In genomic region chr2:83813273-83813892, GRCm38 (mm10) we compare ENCODE assay signal across 8 mouse cellular contexts. TPM values are rescaled to one million over a fixed set of nuclear protein-coding genes. Genes with fewer than 3 reads are reported as not detected.
DNase-seq lines count a peak whose midpoint lies in the region; ATAC-seq and TF ChIP-seq lines count a peak whose summit lies in the region.

No protein-coding gene starts in this region.

- H3K4me2 ChIP-seq in kidney, embryonic 14.5 days (replicated peaks; ENCODE audit: low read depth, low read length): peak overlapping the region; percentile 73
- peak overlapping the region; percentile 55 for H3K4me2 ChIP-seq in forebrain, embryonic 14.5 days (ENCODE audit: low read length)
- H3K4me2 ChIP-seq in liver, postnatal 0 days (ENCODE audit: low read depth, low read length): peak overlapping the region; percentile 73

- H3K4me1 ChIP-seq in kidney, embryonic 14.5 days (ENCODE audit: control insufficient read depth, insufficient read depth, low read length): no peaks in the 10 kb centered on the region
- H3K4me1 ChIP-seq in bone marrow macrophage, adult 2 months (ENCODE audit: control insufficient read depth, insufficient read depth, low read length): no peaks in the 10 kb centered on the region
- peaks cover 4% of the 10 kb centered on the region; the same call in 1 of the 2 replicates for H3K4me1 ChIP-seq in forebrain, embryonic 14.5 days (ENCODE audit: control insufficient read depth, insufficient read depth, low read length)
- H3K4me1 ChIP-seq in liver, postnatal 0 days (ENCODE audit: insufficient read depth): no peaks in the 10 kb centered on the region

- TF ChIP-seq EP300 in liver, postnatal 0 days (IDR thresholded peaks at IDR 0.05; ENCODE audit: low read depth): no peak

- 9% methylated on average over 10 of the region's 10 CpGs for WGBS in kidney, embryonic 14.5 days
- 10% methylated on average over 10 of the region's 10 CpGs for WGBS in forebrain, embryonic 14.5 days
- WGBS in liver, postnatal 0 days (ENCODE audit: insufficient replicate concordance): 16% methylated on average over 9 of the region's 10 CpGs

- no peak for DNase-seq in kidney, adult 8-10 months
- DNase-seq in forebrain, embryonic 14.5 days (ENCODE audit: low spot score): peak; percentile 44
- no peak for DNase-seq in liver, postnatal 0 days
- no peak for DNase-seq in c-Kit-positive CD71-positive TER-119-positive erythroid progenitor cells, embryonic 14.5 days (ENCODE audit: low spot score)
- no peak for DNase-seq in thymus, postnatal 14 days
- DNase-seq in ovary, postnatal 10 days (ENCODE audit: low spot score): no peak

- no peaks in the 10 kb centered on the region; the same call in 1 of the 2 replicates for H3K27me3 ChIP-seq in kidney, embryonic 14.5 days (ENCODE audit: control insufficient read depth, insufficient read depth, low read length)
- H3K27me3 ChIP-seq in forebrain, embryonic 14.5 days (replicated peaks; ENCODE audit: control insufficient read depth, insufficient read depth, low read length): no peaks in the 10 kb centered on the region
- peaks cover 39% of the 10 kb centered on the region for H3K27me3 ChIP-seq in liver, postnatal 0 days (ENCODE audit: insufficient read depth, low read length)

- 0 out of 2 replicates have a peak, but pooled peaks have one; percentile 30 for ATAC-seq in kidney, embryonic 14.5 days (ENCODE audit: low FRiP score, low TSS enrichment)
- peak; percentile 24; the same call in 1 of the 2 replicates for ATAC-seq in forebrain, embryonic 14.5 days
- ATAC-seq in liver, postnatal 0 days: no peak

- no peaks in the 10 kb centered on the region for H3K36me3 ChIP-seq in kidney, embryonic 14.5 days (ENCODE audit: control insufficient read depth, insufficient read depth, low read length)
- no peaks in the 10 kb centered on the region for H3K36me3 ChIP-seq in forebrain, embryonic 14.5 days (ENCODE audit: control insufficient read depth, insufficient read depth, low read length)
- no peaks in the 10 kb centered on the region for H3K36me3 ChIP-seq in liver, postnatal 0 days (replicated peaks; ENCODE audit: insufficient read depth, low read length)

- peak overlapping the region; percentile 56 for H3K4me3 ChIP-seq in kidney, embryonic 14.5 days (ENCODE audit: low read length)
- H3K4me3 ChIP-seq in bone marrow macrophage, adult 2 months (ENCODE audit: insufficient read depth, low read length): peak overlapping the region; percentile 71
- peak overlapping the region; percentile 77 for H3K4me3 ChIP-seq in forebrain, embryonic 14.5 days (ENCODE audit: low read depth, low read length)
- H3K4me3 ChIP-seq in liver, postnatal 0 days (ENCODE audit: low read depth, low read length): peak overlapping the region; percentile 49; the same call in 1 of the 2 replicates

- no peak overlapping the region; the same call in 1 of the 2 replicates for H3K9ac ChIP-seq in kidney, embryonic 14.5 days (ENCODE audit: low read depth, low read length)
- peak overlapping the region; percentile 89 for H3K9ac ChIP-seq in forebrain, embryonic 14.5 days (ENCODE audit: low read length)
- no peak overlapping the region for H3K9ac ChIP-seq in liver, postnatal 0 days (replicated peaks)

- no peak for TF ChIP-seq POLR2A in bone marrow macrophage, adult 2 months (IDR thresholded peaks at IDR 0.05; ENCODE audit: borderline replicate concordance, low read depth, low read length)

- H3K27ac ChIP-seq in kidney, embryonic 14.5 days (ENCODE audit: low read depth, low read length): no peak overlapping the region
- no peak overlapping the region for H3K27ac ChIP-seq in bone marrow macrophage, adult 2 months (ENCODE audit: insufficient read depth, low read depth, low read length)
- H3K27ac ChIP-seq in forebrain, embryonic 14.5 days (ENCODE audit: low read depth, low read length): peak overlapping the region; percentile 94
- H3K27ac ChIP-seq in liver, postnatal 0 days (ENCODE audit: low read depth): no peak overlapping the region

- H3K9me3 ChIP-seq in kidney, embryonic 14.5 days (ENCODE audit: control insufficient read depth, low read length): no peaks in the 10 kb centered on the region
- H3K9me3 ChIP-seq in forebrain, embryonic 14.5 days (replicated peaks; ENCODE audit: control insufficient read depth, low read length): no peaks in the 10 kb centered on the region
- H3K9me3 ChIP-seq in liver, postnatal 0 days (ENCODE audit: low read length): no peaks in the 10 kb centered on the region

- TF ChIP-seq CTCF in bone marrow macrophage, adult 2 months (IDR thresholded peaks at IDR 0.05; ENCODE audit: low read depth, low read length): no peak
- no peak for TF ChIP-seq CTCF in liver, postnatal 0 days (IDR thresholded peaks at IDR 0.05; ENCODE audit: low read depth)

RNA-seq across cellular contexts. Expression of gene Fam171b, which starts 0.9 kb away (rescaled TPM):
- 5.3 and 5.5 TPM in 2 replicates for polyA plus RNA-seq in kidney, embryonic 14.5 days (2014; fragmentation: Nextera tagmentation; extraction: Ambion mirVana)
- polyA plus RNA-seq in bone marrow macrophage, adult 2 months (2012; ENCODE audit: insufficient read depth, insufficient read length, missing spikeins): 0.09 and 0.15 TPM in 2 replicates
- polyA plus RNA-seq in forebrain, embryonic 14.5 days (2014; fragmentation: Nextera tagmentation; extraction: Ambion mirVana): 55.9 and 66.5 TPM in 2 replicates
- polyA plus RNA-seq in liver, postnatal 0 days (2015; fragmentation: Nextera tagmentation; extraction: Ambion mirVana): 0.47 and 0.54 TPM in 2 replicates
